ENCODE assay signal across 8 mouse cellular contexts in genomic region chr9:21592703-21593121, GRCm38 (mm10). TPM values are rescaled to one million over a fixed set of nuclear protein-coding genes. Genes with fewer than 3 reads are reported as not detected.
A peak's percentile ranks its signal among the peaks of the same experiment; 100 is the strongest.
DNase-seq lines count a peak whose midpoint lies in the region; ATAC-seq lines count a peak whose summit lies in the region.

TSS of gene Timm29 (plus strand) at chr9:21592722.
TSS of gene Yipf2 (minus strand) at chr9:21592828.

- H3K4me3 ChIP-seq in forebrain, embryonic 14.5 days (ENCODE audit: low read depth, low read length) = peak within 1 kb of the TSS; percentile 91
- peak within 1 kb of the TSS; percentile 74 for H3K4me3 ChIP-seq in neural tube, embryonic 15.5 days (replicated peaks)

- peaks cover 22% of the 10 kb centered on the region for H3K4me1 ChIP-seq in forebrain, embryonic 14.5 days (ENCODE audit: control insufficient read depth, insufficient read depth, low read length)
- H3K4me1 ChIP-seq in neural tube, embryonic 15.5 days = peaks cover 36% of the 10 kb centered on the region

- no peaks in the 10 kb centered on the region for H3K9me3 ChIP-seq in forebrain, embryonic 14.5 days (replicated peaks; ENCODE audit: control insufficient read depth, low read length)
- no peaks in the 10 kb centered on the region for H3K9me3 ChIP-seq in neural tube, embryonic 15.5 days (replicated peaks)

- H3K4me2 ChIP-seq in forebrain, embryonic 14.5 days (ENCODE audit: low read length) = peak within 1 kb of the TSS; percentile 90
- H3K4me2 ChIP-seq in neural tube, embryonic 15.5 days = peak within 1 kb of the TSS; percentile 75

- 0% methylated on average over 30 of the region's 30 CpGs for WGBS in forebrain, embryonic 14.5 days
- WGBS in neural tube, embryonic 15.5 days = under 1% methylated on average over 30 of the region's 30 CpGs

- DNase-seq in ES-CJ7 (ENCODE audit: low read depth, low spot score) = peak; percentile 99
- peak; percentile 90 for DNase-seq in cerebellum, adult 11 months
- peak; percentile 99 for DNase-seq in forebrain, embryonic 14.5 days (ENCODE audit: low spot score)
- DNase-seq in heart, postnatal 14 days = peak; percentile 84 to 90
- DNase-seq in layer of hippocampus, adult 11-12 months (ENCODE audit: low spot score) = peak; percentile 96
- DNase-seq in lung, adult 18-20 months = peak; percentile 91 to 94
- DNase-seq in testis, postnatal 14 days (ENCODE audit: low spot score) = peak; percentile 92

- H3K27ac ChIP-seq in forebrain, embryonic 14.5 days (ENCODE audit: low read depth, low read length) = peak within 1 kb of the TSS; percentile 84
- H3K27ac ChIP-seq in neural tube, embryonic 15.5 days (replicated peaks) = peak within 1 kb of the TSS; percentile 88

- intact Hi-C loops in heart, postnatal 14 days (cut with DNase I) = loop anchor here (5.0 kb wide), 1 partner anchor 45 kb away; the partner anchor contains the start of gene Carm1

- H3K36me3 ChIP-seq in forebrain, embryonic 14.5 days (ENCODE audit: control insufficient read depth, insufficient read depth, low read length) = peaks cover 45% of the 10 kb centered on the region
- H3K36me3 ChIP-seq in neural tube, embryonic 15.5 days = peaks cover 45% of the 10 kb centered on the region

- no peaks in the 10 kb centered on the region for H3K27me3 ChIP-seq in forebrain, embryonic 14.5 days (replicated peaks; ENCODE audit: control insufficient read depth, insufficient read depth, low read length)
- no peaks in the 10 kb centered on the region for H3K27me3 ChIP-seq in neural tube, embryonic 15.5 days (replicated peaks)

- H3K9ac ChIP-seq in forebrain, embryonic 14.5 days (ENCODE audit: low read length) = peak within 1 kb of the TSS; percentile 92
- H3K9ac ChIP-seq in neural tube, embryonic 15.5 days (replicated peaks) = peak within 1 kb of the TSS; percentile 81

- ATAC-seq in forebrain, embryonic 14.5 days = peak; percentile 95
- peak; percentile 92 for ATAC-seq in neural tube, embryonic 15.5 days (ENCODE audit: low FRiP score)

RNA-seq across cellular contexts. Expression of gene Timm29, which starts in this region (rescaled TPM):
- polyA plus RNA-seq in forebrain, embryonic 14.5 days (2014; fragmentation: Nextera tagmentation; extraction: Ambion mirVana) = 67.3 and 68.4 TPM in 2 replicates
- total RNA-seq in heart, postnatal 14 days (2021) = 10 to 100 TPM; 49.4 to 50.7 TPM
- 51.1 and 54.4 TPM in 2 replicates for polyA plus RNA-seq in neural tube, embryonic 15.5 days (2015; fragmentation: Nextera tagmentation; extraction: Ambion mirVana)

RNA-seq across cellular contexts. Expression of gene Yipf2, which starts in this region (rescaled TPM):
- polyA plus RNA-seq in forebrain, embryonic 14.5 days (2014; fragmentation: Nextera tagmentation; extraction: Ambion mirVana) = 16.9 and 18.2 TPM in 2 replicates
- 1 to 10 TPM; 6.6 to 7.0 TPM for total RNA-seq in heart, postnatal 14 days (2021)
- polyA plus RNA-seq in neural tube, embryonic 15.5 days (2015; fragmentation: Nextera tagmentation; extraction: Ambion mirVana) = 24.5 and 27.0 TPM in 2 replicates

Comparison
In these comparisons a context has a peak if more than half of its experiments do, and no peak if none do; other contexts are left out.
1. Peak in every context shown above with its lines: DNase-seq, ATAC-seq, H3K4me3 ChIP-seq and H3K27ac ChIP-seq.